Mouse (Mus musculus) heart, adult 2 months (tissue): ENCODE data around the gene Mapkap1. TPM values are rescaled to one million over a fixed set of nuclear protein-coding genes. Genes with fewer than 3 reads are reported as not detected.

Experiments used
- DNase-seq, 2 experiments: peaks; one replicate each; pipeline ENCODE4 v3.0.0; 2021
- H3K27ac ChIP-seq: fragments of 200-600 bp; 2 replicates; pipeline ENCODE4 v1.8.1; 2022
- H3K27me3 ChIP-seq: fragments of 200-500 bp; 2 replicates; pipeline ENCODE4 v1.6.1; 2012; ENCODE audit warnings: mild to moderate bottlenecking, low read length, inconsistent platforms, mixed read lengths; ENCODE audit not compliant: control insufficient read depth, insufficient read depth
- H3K36me3 ChIP-seq: fragments of 200-500 bp; 2 replicates; pipeline ENCODE4 v1.6.1; 2012; ENCODE audit warnings: low read length, inconsistent platforms; ENCODE audit not compliant: control insufficient read depth, insufficient read depth
- H3K4me1 ChIP-seq: fragments of 200-500 bp; 2 replicates; pipeline ENCODE4 v1.6.1; 2011; ENCODE audit warnings: low read length; ENCODE audit not compliant: control insufficient read depth, insufficient read depth
- H3K4me3 ChIP-seq: fragments of 200-600 bp; 2 replicates; pipeline ENCODE4 v1.8.1; 2022
- H3K79me2 ChIP-seq: fragments of 200-500 bp; replicated peaks from 2 replicates; pipeline ENCODE4 v1.6.1; 2012; ENCODE audit warnings: mild to moderate bottlenecking, inconsistent platforms, low read length, moderate library complexity, mixed read lengths; ENCODE audit not compliant: control insufficient read depth, insufficient read depth
- H3K9ac ChIP-seq: fragments of 200-500 bp; 2 replicates; pipeline ENCODE4 v1.6.1; 2012; ENCODE audit warnings: low read depth, mild to moderate bottlenecking, control low read depth, inconsistent platforms, low read length, mixed read lengths
- CTCF ChIP-seq: fragments of 200-600 bp; IDR thresholded peaks from 2 replicates; pipeline ENCODE4 v1.8.1; 2022; ENCODE audit warnings: antibody characterized with exemption, mild to moderate bottlenecking, moderate library complexity
- EP300 ChIP-seq: fragments of 200-500 bp; IDR thresholded peaks from 2 replicates; pipeline ENCODE4 v1.6.1; 2011; ENCODE audit warnings: low read depth, low read length, control low read depth; ENCODE audit not compliant: insufficient read depth
- POLR2A ChIP-seq: fragments of 200-500 bp; IDR thresholded peaks from 2 replicates; pipeline ENCODE4 v1.6.1; 2011; ENCODE audit warnings: mild to moderate bottlenecking, low read depth, low read length, control low read depth; ENCODE audit not compliant: insufficient read depth
- WGBS: fragments of 180-500 bp; shearing (Covaris S2); methylation state at CpG from one replicate; pipeline ENCODE4 v1.1.7; 2018; 5-methylcytosine and 5-hydroxymethylcytosine counted together
- intact Hi-C: fragments of 180-260 bp; cut with DNase I; formaldehyde crosslinking; loops from one replicate; pipeline ENCODE4 v1.15.1; 2025
- polyA plus RNA-seq: library from polyadenylated mRNA; depleted of rRNA; stranded (reverse); fragments of >200 nt; gene quantifications from 2 replicates; pipeline ENCODE4 v1.2.3, GENCODE M21; 2012
- total RNA-seq, 2 experiments: library from RNA; stranded (reverse); gene quantifications; 2 replicates each; pipeline ENCODE4 v1.2.3; 2021

Mapkap1 gene
- total and polyA plus RNA-seq, 3 experiments: 30.6 to 70.1 (median 63.6) TPM

DNA sequence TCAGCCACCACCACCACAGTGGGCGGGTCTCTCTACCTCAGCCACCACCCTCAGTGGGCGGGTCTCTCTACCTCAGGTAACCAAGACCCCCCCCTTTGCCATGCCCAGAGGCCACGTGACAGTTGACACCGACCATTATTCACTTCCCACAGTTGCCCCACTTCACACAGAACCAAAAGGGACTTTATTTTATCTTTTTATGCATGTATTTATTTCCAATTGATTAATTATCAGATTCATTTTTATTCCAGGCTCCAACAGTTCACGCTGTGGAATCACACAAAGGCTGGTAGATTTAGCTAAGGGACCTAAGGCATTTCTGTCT is 239.9 kb downstream of the Mapkap1 start:
- intact Hi-C loops: no loop called here
- no peak overlapping the region for H3K27ac ChIP-seq
- no peaks in the 10 kb centered on the region for H3K36me3 ChIP-seq
- 12% methylated on average over 5 of the region's 5 CpGs for WGBS
- no peaks in the 10 kb centered on the region for H3K27me3 ChIP-seq
- TF ChIP-seq CTCF: no peak
- TF ChIP-seq EP300: no peak
- no peak for TF ChIP-seq POLR2A
- no peak overlapping the region for H3K9ac ChIP-seq
- DNase-seq: no peak
- no peaks in the 10 kb centered on the region for H3K4me1 ChIP-seq
- peak overlapping the region; percentile 31; the same call in 1 of the 2 replicates for H3K4me3 ChIP-seq
- H3K79me2 ChIP-seq: no peaks in the 10 kb centered on the region

DNA sequence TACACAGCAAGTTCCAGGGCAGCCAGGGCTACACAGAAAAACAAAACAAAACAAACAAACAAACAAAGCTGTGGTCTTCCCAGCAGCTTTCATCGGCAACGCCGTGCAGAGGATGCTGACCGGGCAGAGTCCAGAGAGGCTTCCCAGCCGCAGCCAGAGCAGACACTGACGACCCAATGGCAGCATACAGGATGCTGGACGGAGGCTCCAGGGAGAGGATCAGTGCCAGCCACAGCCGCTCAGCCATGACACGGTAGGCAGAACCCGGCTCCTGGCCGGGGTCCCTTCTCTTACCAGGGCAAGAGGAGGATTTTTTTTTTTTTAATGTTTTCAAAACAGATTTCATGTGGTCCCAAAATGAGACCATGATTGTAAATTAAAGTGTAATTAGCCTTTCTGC is 240.8 kb downstream of the Mapkap1 start:
- TF ChIP-seq POLR2A (no peak), EP300 (no peak), CTCF (no peak)
- H3K4me3 ChIP-seq: no peak overlapping the region
- DNase-seq: no peak
- 51% methylated on average over 11 of the region's 11 CpGs for WGBS
- no peak overlapping the region for H3K9ac ChIP-seq
- H3K4me1 ChIP-seq: no peaks in the 10 kb centered on the region
- H3K27ac ChIP-seq: no peak overlapping the region
- no peaks in the 10 kb centered on the region for H3K36me3 ChIP-seq
- H3K79me2 ChIP-seq: no peaks in the 10 kb centered on the region
- H3K27me3 ChIP-seq: no peaks in the 10 kb centered on the region
- intact Hi-C loops: no loop called here

DNA sequence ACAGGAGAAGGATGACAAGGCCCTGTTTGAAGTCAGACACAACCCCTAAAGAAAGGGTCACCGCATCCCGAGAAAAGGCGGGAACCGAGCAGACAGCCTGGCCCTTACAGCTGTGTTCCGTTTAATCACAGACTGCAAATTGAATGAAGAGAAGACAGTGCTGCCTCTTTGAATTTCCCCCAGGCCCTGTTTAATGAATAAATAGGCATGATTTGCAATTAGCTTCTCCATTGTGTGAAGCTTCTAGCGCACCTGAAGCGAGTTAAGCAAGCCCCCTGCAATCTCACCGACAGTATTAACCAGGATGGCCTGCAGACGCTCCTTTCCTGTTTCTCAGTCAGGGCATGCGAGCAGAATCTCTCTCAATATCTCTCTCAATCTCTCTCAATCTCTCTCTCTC is 261.2 kb downstream of the Mapkap1 start:
- WGBS: 61% methylated on average over 10 of the region's 10 CpGs
- Histone ChIP-seq H3K27ac (no peak overlapping the region), H3K4me3 (no peak overlapping the region), H3K36me3 (no peaks in the 10 kb centered on the region), H3K79me2 (no peaks in the 10 kb centered on the region), H3K27me3 (no peaks in the 10 kb centered on the region), H3K9ac (no peak overlapping the region), H3K4me1 (peaks cover 5% of the 10 kb centered on the region)
- intact Hi-C loops: no loop called here
- no peak for TF ChIP-seq CTCF
- DNase-seq: no peak

DNA sequence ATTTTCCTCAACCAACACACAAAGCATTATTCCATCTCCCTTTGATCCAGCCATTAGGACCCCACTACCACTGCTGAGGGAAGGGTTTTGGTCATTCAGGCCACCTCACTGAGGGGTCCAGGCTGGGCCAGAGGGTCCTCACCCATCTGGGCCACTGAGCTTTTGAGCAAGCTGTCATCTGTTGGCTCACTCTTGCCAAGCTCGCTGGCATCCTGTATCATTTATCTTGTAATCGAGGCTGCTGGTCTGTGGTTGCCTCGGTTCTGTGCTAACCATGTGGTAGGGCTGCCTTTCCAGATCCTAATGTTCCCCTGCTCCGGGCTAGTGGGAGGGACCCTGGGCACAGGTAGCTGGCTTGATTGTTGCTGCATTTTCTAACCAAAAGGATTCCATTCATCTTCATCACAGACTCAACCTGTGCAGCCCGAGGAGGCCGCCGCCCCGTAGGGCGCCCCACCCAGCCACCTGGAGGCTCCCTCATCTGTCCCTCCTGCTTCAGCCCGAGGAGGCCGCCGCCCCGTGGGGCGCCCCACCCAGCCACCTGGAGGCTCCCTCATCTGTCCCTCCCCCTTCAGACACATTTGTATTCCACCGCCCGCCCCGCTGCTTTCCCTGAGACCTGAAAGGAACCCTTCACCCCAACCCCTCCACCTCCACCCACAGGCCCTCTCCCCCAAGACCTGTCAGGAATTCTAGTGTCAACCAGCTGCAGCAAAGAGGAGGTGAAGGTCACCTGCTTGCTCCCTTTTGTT is 262.0 kb downstream of the Mapkap1 start:
- TF ChIP-seq POLR2A (no peak), EP300 (no peak), CTCF (no peak)
- Histone ChIP-seq H3K79me2 (no peaks in the 10 kb centered on the region), H3K36me3 (no peaks in the 10 kb centered on the region), H3K27me3 (no peaks in the 10 kb centered on the region), H3K9ac (0 out of 2 replicates have a peak overlapping the region, but pooled peaks have one; percentile 10), H3K4me1 (peaks cover 5% of the 10 kb centered on the region), H3K27ac (no peak overlapping the region; the same call in 1 of the 2 replicates), H3K4me3 (no peak overlapping the region)
- intact Hi-C loops: no loop called here
- WGBS: 42% methylated on average over 16 of the region's 17 CpGs
- no peak for DNase-seq

DNA sequence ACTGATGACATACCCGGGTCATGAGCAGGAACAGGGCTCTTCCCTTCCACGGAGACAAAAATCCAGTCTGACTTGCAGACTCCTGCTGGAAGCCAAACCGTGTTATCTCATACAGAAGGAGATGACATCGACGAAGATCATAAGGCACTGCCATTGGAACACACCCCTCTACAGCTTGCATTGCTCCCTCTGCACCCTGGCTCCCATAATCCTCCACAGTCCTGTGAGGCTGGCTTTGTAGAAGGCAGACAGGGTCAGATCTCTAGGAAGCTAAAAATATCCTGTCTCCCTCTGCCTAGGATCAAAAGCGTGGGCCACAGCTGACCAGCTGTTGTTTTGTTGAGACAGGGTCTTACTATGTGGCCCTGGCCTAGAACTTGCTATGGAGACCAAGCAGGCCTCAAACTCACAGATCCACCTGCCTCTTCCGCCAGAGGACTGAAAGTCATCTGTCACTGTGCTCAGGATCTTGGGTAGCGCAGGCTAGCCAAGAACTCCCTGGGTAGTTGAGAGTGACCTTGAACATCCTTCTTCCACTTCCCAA is 262.7 kb downstream of the Mapkap1 start:
- no peaks in the 10 kb centered on the region for H3K36me3 ChIP-seq
- intact Hi-C loops: no loop called here

DNA sequence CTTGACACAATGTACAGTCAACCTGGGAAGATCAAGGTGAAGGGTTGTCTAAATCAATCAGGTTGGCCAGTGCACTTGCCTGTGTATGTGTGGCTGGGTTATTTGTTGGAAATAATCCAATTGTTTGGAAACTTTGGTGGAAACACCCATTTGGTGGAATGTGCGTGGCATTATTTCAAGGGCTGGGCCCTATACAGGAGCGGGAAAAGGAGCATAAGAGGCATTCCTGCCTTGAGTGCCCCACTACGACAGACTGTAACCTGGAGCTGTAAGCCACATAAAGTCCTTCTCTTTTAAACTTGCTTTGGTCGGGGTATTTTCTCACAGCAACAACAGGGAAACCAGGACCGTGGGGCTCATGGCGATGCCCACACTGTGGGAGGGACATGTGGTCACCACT is 263.9 kb downstream of the Mapkap1 start:
- Histone ChIP-seq H3K9ac (no peak overlapping the region), H3K4me3 (no peak overlapping the region), H3K36me3 (no peaks in the 10 kb centered on the region), H3K27me3 (no peaks in the 10 kb centered on the region), H3K79me2 (no peaks in the 10 kb centered on the region), H3K4me1 (peaks cover 5% of the 10 kb centered on the region), H3K27ac (no peak overlapping the region)
- 77% methylated on average over 6 of the region's 6 CpGs for WGBS
- no peak for TF ChIP-seq EP300
- no peak for TF ChIP-seq CTCF
- TF ChIP-seq POLR2A: no peak
- DNase-seq: no peak
- intact Hi-C loops: loop anchor here (2.0 kb wide), 1 partner anchor 300 kb away; no protein-coding TSS in a partner anchor

More for the DNA sequence above, 262.7 kb downstream of the Mapkap1 start:
- no peak overlapping the region for H3K9ac ChIP-seq
- 25% methylated on average over 8 of the region's 8 CpGs for WGBS
- H3K79me2 ChIP-seq: no peaks in the 10 kb centered on the region
- no peaks in the 10 kb centered on the region for H3K27me3 ChIP-seq
- peak in 1 of 2 experiments; percentile 21 for DNase-seq
- peaks cover 5% of the 10 kb centered on the region for H3K4me1 ChIP-seq
- H3K27ac ChIP-seq: peak overlapping the region; percentile 65
- TF ChIP-seq POLR2A (no peak), EP300 (no peak), CTCF (no peak)
- H3K4me3 ChIP-seq: no peak overlapping the region
